Mouse (Mus musculus) forebrain, embryonic 16.5 days (tissue): Measurements from ENCODE around the gene Atcay. TPM values are rescaled to one million over a fixed set of nuclear protein-coding genes. Genes with fewer than 3 reads are reported as not detected.

Experiments used
- ATAC-seq: fragments of 200-750 bp; cut with Nextera tagmentation; 2 replicates; pipeline ENCODE4 v1.8.0; 2017; ENCODE audit warnings: mild to moderate bottlenecking, moderate library complexity
- H3K27ac ChIP-seq: fragments of 300-500 bp; sonication (generic); 2 replicates; pipeline ENCODE4 v1.5.1; 2014; ENCODE audit warnings: low read length, control low read depth
- H3K27me3 ChIP-seq: fragments of 300-500 bp; sonication (generic); replicated peaks from 2 replicates; pipeline ENCODE4 v1.6.1; 2014; ENCODE audit warnings: low read length; ENCODE audit not compliant: control insufficient read depth, insufficient read depth
- H3K36me3 ChIP-seq: fragments of 300-500 bp; sonication (generic); 2 replicates; pipeline ENCODE4 v1.6.1; 2014; ENCODE audit not compliant: control insufficient read depth, insufficient read depth
- H3K4me1 ChIP-seq: fragments of 300-500 bp; sonication (generic); replicated peaks from 2 replicates; pipeline ENCODE4 v1.6.1; 2014; ENCODE audit warnings: low read length; ENCODE audit not compliant: control insufficient read depth, insufficient read depth
- H3K4me2 ChIP-seq: fragments of 300-500 bp; sonication (generic); 2 replicates; pipeline ENCODE4 v1.6.1; 2014; ENCODE audit warnings: mild to moderate bottlenecking, low read length, control low read depth
- H3K4me3 ChIP-seq: fragments of 300-500 bp; sonication (generic); replicated peaks from 2 replicates; pipeline ENCODE4 v1.5.1; 2014; ENCODE audit warnings: mild to moderate bottlenecking, low read length, control low read depth
- H3K9ac ChIP-seq: fragments of 300-500 bp; sonication (generic); replicated peaks from 2 replicates; pipeline ENCODE4 v1.6.1; 2014; ENCODE audit warnings: low read depth, low read length, control low read depth
- H3K9me3 ChIP-seq: fragments of 300-500 bp; sonication (generic); 2 replicates; pipeline ENCODE4 v1.6.1; 2016; ENCODE audit warnings: low read length; ENCODE audit not compliant: control insufficient read depth
- WGBS: fragments of 180-500 bp; shearing (Covaris S2); extraction: QIAGEN DNeasy Blood & Tissue Kit; methylation state at CpG from one replicate; pipeline ENCODE4 v1.1.7; 2014; 5-methylcytosine and 5-hydroxymethylcytosine counted together
- polyA plus RNA-seq: library from polyadenylated mRNA; unstranded; fragments of >200 nt; fragmentation: Nextera tagmentation; extraction: Ambion mirVana; gene quantifications from 2 replicates; pipeline ENCODE4 v1.2.1, GENCODE M21; 2015

Atcay gene
- polyA plus RNA-seq = 81.4 and 94.9 TPM in 2 replicates

DNA sequence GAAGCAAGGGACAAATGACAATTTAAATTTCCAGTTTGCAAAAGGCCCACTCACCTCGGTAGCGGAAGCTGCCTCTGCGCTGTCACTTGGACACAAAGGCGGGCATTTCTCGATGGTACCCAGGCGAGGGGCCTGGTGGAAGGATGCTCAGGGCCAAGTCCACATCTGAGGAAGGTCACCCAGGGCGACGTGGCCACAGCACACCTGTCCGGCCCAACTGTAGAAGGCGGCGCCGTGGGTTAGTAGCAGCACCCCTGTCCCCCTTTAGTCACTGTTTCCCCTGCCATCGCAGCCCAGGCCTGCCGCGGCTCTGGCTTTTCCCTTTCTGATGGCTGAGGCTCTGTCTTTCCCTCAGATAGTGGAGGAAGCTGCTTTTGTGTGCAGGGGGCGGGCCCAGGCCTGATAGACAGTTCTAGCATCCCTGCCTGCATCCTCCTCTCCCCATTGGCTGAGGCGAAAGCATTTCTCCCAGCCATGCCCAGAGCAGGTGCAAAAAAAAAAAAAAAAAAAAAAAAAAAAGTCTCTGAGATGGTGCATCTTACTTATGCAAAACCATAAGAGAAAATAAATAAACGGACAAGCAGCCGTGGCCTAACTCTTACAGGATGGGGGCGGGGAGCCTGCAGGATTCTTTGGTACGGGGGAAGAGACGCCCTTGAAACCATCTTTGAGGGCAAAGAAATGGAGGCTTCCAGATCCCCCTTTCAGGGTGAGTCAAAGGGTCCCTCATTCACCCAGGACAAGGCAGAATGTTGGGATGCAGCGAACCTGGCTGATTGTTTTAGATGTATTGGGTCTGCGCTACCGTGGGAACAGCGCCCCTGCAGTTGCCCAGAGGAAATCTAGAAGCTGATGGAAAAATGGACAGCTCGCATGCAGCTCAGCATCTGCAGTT, at the start of gene Atcay:
Atcay (minus strand) TSS at position 396 of the 895 bp plus-strand sequence.
- Histone ChIP-seq H3K4me1 (peaks cover 39% of the 10 kb centered on the region), H3K27ac (peak within 1 kb of the TSS; percentile 95), H3K9ac (peak within 1 kb of the TSS; percentile 95), H3K4me3 (peak within 1 kb of the TSS; percentile 81), H3K27me3 (no peaks in the 10 kb centered on the region), H3K36me3 (no peaks in the 10 kb centered on the region), H3K4me2 (peak within 1 kb of the TSS; percentile 73), H3K9me3 (no peaks in the 10 kb centered on the region)
- WGBS = 3% methylated on average over 27 of the region's 27 CpGs
- peak; percentile 96 for ATAC-seq

DNA sequence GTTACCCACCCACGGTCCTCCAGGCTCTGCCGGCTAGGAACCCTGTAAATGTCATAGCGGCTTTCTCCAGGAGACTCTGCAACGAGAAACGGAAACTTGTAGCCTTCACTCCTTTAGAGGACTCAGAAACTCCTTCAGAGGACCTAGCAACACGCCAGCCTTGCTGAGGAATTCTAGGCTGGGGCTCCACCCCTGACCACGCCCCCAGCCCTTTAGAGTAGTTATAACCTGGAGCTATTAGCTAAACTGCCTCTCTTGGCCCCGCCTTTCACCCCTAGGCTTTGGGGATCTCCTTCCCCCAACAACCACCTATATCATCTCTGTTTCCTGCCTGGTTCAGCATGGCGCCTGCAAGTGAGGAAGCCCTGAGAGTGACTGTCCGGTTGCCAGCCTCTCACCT, 48.9 kb upstream of the Atcay start:
- H3K36me3 ChIP-seq = no peaks in the 10 kb centered on the region

DNA sequence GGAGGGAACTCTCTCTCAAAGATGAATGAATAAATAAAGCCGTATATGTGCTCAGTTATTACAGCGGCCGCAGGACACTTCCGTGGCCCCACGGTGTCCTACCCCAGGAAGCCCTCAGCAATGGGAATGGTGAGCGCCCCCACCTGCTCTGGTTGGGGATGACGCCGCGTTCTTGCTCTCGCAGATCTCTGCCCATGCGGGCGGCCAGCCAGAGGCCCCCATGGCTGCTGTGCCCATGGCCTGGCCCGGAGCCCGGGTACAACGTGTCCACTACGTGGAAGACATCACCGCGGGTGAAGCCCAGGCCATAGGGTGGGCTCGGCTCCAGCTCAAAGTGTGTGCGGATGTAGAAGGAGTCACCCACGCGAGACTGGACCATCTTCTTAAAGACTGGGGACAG, 47.0 kb upstream of the Atcay start:
- no peak overlapping the region for H3K9ac ChIP-seq
- no peak overlapping the region for H3K4me2 ChIP-seq
- no peaks in the 10 kb centered on the region for H3K9me3 ChIP-seq
- no peaks in the 10 kb centered on the region for H3K27me3 ChIP-seq
- ATAC-seq = no peak
- H3K4me3 ChIP-seq = no peak overlapping the region
- H3K4me1 ChIP-seq = no peaks in the 10 kb centered on the region
- no peak overlapping the region for H3K27ac ChIP-seq
- 82% methylated on average over 22 of the region's 22 CpGs for WGBS
- peaks cover 5% of the 10 kb centered on the region; the same call in 1 of the 2 replicates for H3K36me3 ChIP-seq

More for the DNA sequence above, 48.9 kb upstream of the Atcay start:
- no peak overlapping the region for H3K9ac ChIP-seq
- 53% methylated on average over 10 of the region's 10 CpGs for WGBS
- H3K4me2 ChIP-seq = no peak overlapping the region
- H3K4me3 ChIP-seq = no peak overlapping the region
- ATAC-seq = no peak
- peaks cover 2% of the 10 kb centered on the region for H3K27me3 ChIP-seq
- H3K27ac ChIP-seq = no peak overlapping the region
- no peaks in the 10 kb centered on the region for H3K9me3 ChIP-seq
- no peaks in the 10 kb centered on the region for H3K4me1 ChIP-seq

DNA sequence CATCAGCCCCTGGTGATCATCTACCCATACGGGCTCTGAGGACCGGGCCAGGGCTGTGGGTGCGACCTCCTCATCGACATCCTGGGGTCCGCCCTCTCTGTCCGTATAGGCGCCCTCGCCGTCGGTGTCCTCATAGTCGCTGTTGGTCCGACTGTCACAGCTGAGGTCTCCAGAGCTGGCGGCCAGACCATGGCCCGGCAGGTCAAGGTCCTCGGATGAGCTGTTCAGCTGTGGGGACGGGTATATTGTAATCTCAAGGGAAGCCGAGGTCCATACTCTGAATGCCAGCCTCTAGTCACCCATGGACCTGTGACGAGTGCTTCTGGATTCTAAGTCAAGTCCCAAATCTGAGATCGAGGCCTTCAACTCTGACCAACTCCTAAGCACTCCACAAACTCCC, 43.2 kb upstream of the Atcay start:
- Histone ChIP-seq H3K27me3 (no peaks in the 10 kb centered on the region), H3K36me3 (peaks cover 11% of the 10 kb centered on the region), H3K27ac (no peak overlapping the region), H3K9me3 (no peaks in the 10 kb centered on the region), H3K4me1 (peaks cover 4% of the 10 kb centered on the region), H3K4me2 (no peak overlapping the region), H3K4me3 (no peak overlapping the region), H3K9ac (no peak overlapping the region)
- WGBS = 96% methylated on average over 19 of the region's 19 CpGs
- ATAC-seq = no peak

DNA sequence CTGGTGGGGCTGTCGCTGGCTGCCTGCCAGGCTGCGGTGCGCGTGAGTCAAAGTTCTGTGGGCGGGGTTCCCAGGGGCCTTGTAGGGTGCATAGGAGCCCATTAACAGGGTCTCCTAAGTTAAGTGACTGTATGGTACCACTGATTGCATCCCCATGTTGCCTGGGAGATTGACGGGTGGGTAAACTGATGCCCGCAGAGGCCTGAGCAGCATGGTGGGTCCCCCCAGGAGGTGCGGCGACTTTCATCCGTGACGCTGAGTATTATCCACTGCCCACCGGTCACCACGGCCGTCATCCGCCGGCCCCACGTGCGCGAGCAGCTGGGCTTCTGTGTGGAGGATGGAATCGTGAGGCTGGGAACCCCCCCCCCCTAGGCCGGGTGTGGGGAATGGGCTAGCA, 41.7 kb upstream of the Atcay start:
- Histone ChIP-seq H3K36me3 (peaks cover 11% of the 10 kb centered on the region), H3K9ac (no peak overlapping the region), H3K9me3 (no peaks in the 10 kb centered on the region), H3K27me3 (no peaks in the 10 kb centered on the region), H3K27ac (no peak overlapping the region), H3K4me2 (no peak overlapping the region), H3K4me1 (peaks cover 13% of the 10 kb centered on the region), H3K4me3 (no peak overlapping the region)
- WGBS = 93% methylated on average over 21 of the region's 21 CpGs
- ATAC-seq = no peak

DNA sequence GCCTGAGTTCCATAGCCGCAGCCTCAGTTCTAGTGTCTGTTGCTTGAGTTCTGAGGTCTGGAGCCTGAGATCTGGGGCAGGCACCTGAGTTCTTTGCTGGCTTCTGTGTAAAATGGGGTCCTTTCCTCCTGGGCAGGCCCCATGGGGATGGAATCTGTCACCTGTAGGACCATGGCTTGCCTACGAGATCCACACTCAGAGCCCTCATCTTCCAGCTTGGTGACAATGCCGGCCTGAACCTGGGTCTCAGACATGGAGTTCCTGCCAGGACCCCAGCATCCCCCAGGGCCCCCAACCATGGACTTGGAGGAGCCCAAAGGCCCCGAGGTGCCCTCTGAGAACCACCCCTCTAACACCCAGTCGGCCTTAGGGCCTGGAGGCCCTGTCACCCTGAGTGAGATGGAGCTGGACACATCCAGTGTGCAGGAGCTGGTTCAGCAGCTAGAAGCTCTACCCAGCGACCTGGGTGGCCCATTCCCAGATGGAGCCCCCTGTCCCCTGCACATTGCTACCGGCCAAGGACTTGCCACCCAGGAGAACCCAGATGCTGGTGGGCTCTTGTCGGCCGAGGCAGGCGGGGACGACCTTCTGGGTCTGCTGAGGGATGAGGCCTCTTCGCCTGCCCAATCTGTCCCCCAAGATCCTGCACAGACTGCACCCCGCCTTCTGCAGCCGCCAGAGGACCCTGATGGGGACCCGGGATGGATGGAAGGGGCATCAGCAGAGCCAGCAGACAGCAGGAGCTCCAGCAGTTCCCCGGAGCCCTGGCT, 38.2 kb upstream of the Atcay start:
- WGBS = 88% methylated on average over 16 of the region's 16 CpGs
- Histone ChIP-seq H3K4me1 (peaks cover 25% of the 10 kb centered on the region), H3K36me3 (peaks cover 11% of the 10 kb centered on the region), H3K27me3 (no peaks in the 10 kb centered on the region), H3K27ac (no peak overlapping the region), H3K4me3 (peak overlapping the region; percentile 60), H3K9ac (peak overlapping the region; percentile 68; the same call in 1 of the 2 replicates), H3K4me2 (peak overlapping the region; percentile 59), H3K9me3 (no peaks in the 10 kb centered on the region)
- no peak for ATAC-seq

DNA sequence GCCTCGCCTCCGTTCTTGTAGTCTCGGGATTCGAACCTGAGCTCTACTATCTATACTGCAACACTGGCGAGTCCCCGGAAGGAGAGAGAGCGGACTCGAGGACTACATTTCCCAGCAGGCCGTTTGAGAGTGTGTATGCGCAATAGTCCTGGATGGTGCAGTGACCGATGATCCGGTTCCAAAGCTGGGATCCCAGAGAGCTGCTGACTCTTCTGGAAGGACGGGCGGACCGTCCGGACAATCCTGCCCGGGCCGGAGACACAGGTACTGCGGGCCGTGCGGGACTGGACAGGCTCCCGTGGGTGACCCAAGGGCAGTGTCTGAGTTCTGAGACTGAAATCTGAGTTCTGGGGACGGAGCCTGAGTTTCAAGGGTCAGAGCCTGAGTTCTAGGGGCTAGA, 37.4 kb upstream of the Atcay start:
- H3K4me1 ChIP-seq = peaks cover 25% of the 10 kb centered on the region
- peak; percentile 63 for ATAC-seq
- peaks cover 7% of the 10 kb centered on the region for H3K36me3 ChIP-seq
- WGBS = 3% methylated on average over 23 of the region's 23 CpGs
- no peaks in the 10 kb centered on the region for H3K27me3 ChIP-seq
- H3K9ac ChIP-seq = peak overlapping the region; percentile 68
- H3K9me3 ChIP-seq = no peaks in the 10 kb centered on the region
- H3K27ac ChIP-seq = no peak overlapping the region
- H3K4me3 ChIP-seq = peak overlapping the region; percentile 60
- peak overlapping the region; percentile 59 for H3K4me2 ChIP-seq

DNA sequence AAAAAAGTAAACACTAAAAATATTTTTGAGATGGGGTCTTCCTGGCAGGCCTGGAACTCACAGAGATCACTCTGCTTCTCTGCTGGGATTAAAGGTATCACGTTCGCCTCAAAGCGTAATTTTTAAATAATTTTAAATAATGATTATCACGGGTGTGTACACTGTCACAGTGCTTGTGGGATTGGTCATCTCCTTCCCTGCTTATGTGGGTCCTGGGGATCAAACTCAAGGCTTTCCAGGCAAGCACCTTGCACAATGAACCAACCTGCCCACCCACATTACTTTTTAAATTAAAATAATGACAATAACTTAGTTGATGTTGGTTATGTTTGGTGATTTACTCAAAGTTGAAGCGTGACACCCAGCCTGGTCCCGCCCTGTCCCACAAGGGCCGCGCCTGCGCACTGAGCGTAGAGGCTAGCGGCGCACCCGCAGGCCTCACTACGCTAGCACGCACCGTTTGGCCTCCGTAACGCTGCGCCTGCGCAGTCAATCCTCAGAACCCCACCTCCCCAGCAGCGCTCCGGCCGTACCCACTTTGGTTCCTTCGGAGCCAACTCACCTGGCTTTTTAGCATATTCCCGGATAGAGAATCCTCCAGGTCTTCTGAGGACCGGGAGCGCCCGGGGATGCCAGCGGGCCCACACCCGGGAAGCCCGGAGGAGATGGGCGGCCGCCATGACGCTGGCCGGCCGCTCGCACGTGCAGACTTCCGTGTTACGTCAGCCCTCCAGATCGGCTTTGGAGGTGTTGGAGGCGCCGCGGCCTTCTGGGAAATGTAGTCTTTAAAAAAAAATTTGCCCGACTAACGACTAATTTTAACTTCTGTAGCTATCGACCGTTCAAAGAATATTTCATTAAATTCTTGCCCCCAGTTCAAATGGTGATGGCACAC, 35.8 kb upstream of the Atcay start, which contains the start of the genes Mrpl54 and Apba3:
Mrpl54 (minus strand) TSS at position 724 of the 895 bp plus-strand sequence.
Apba3 (plus strand) TSS at position 750 of the 895 bp plus-strand sequence.
- H3K9ac ChIP-seq = peak within 1 kb of the TSS; percentile 75
- peak within 1 kb of the TSS; percentile 59 for H3K4me2 ChIP-seq
- peaks cover 25% of the 10 kb centered on the region for H3K4me1 ChIP-seq
- under 1% methylated on average over 48 of the region's 48 CpGs for WGBS
- H3K36me3 ChIP-seq = 0 out of 2 replicates have a peak, but pooled peaks cover 5% of the 10 kb centered on the region
- peak within 1 kb of the TSS; percentile 66 for H3K4me3 ChIP-seq
- H3K27me3 ChIP-seq = no peaks in the 10 kb centered on the region
- no peaks in the 10 kb centered on the region for H3K9me3 ChIP-seq
- peak; percentile 95 for ATAC-seq
- peak within 1 kb of the TSS; percentile 80 for H3K27ac ChIP-seq
